Mouse (Mus musculus) stomach, postnatal 0 days (tissue): ENCODE measurements around the gene Six5. TPM values are rescaled to one million over a fixed set of nuclear protein-coding genes. Genes with fewer than 3 reads are reported as not detected.

Experiments
- ATAC-seq: fragments of 200-750 bp; cut with Nextera tagmentation; 2 replicates; pipeline ENCODE4 v1.8.0; 2017; ENCODE audit not compliant: low FRiP score, low TSS enrichment
- DNase-seq: peaks from one replicate; pipeline ENCODE4 v3.0.0-alpha.2; 2016; ENCODE audit warnings: low spot score
- H3K27ac ChIP-seq: fragments of 300-500 bp; sonication (generic); replicated peaks from 2 replicates; pipeline ENCODE4 v1.5.1; 2014; ENCODE audit warnings: mild to moderate bottlenecking, control low read depth
- H3K27me3 ChIP-seq: fragments of 300-500 bp; sonication (generic); 2 replicates; pipeline ENCODE4 v1.6.1; 2014; ENCODE audit warnings: low read length; ENCODE audit not compliant: control insufficient read depth, insufficient read depth
- H3K36me3 ChIP-seq: fragments of 300-500 bp; sonication (generic); 2 replicates; pipeline ENCODE4 v1.6.1; 2014; ENCODE audit warnings: low read length, mixed read lengths; ENCODE audit not compliant: control insufficient read depth, insufficient read depth
- H3K4me1 ChIP-seq: fragments of 300-500 bp; sonication (generic); replicated peaks from 2 replicates; pipeline ENCODE4 v1.6.1; 2014; ENCODE audit warnings: antibody characterized with exemption; ENCODE audit not compliant: control insufficient read depth, insufficient read depth
- H3K4me2 ChIP-seq: fragments of 300-500 bp; sonication (generic); replicated peaks from 2 replicates; pipeline ENCODE4 v1.6.1; 2014; ENCODE audit warnings: low read depth, mild to moderate bottlenecking, control low read depth, moderate library complexity
- H3K4me3 ChIP-seq: fragments of 300-500 bp; sonication (generic); 2 replicates; pipeline ENCODE4 v1.5.1; 2014; ENCODE audit warnings: low read depth, low read length, control low read depth
- H3K9ac ChIP-seq: fragments of 300-500 bp; sonication (generic); 2 replicates; pipeline ENCODE4 v1.6.1; 2014; ENCODE audit warnings: mild to moderate bottlenecking, low read length, control low read depth, mixed read lengths
- H3K9me3 ChIP-seq: fragments of 300-500 bp; sonication (generic); 2 replicates; pipeline ENCODE4 v1.6.1; 2016; ENCODE audit warnings: low read length; ENCODE audit not compliant: control insufficient read depth
- CTCF ChIP-seq: IDR thresholded peaks from 2 replicates; pipeline ENCODE4 v1.5.1; 2016; ENCODE audit warnings: antibody characterized with exemption, low read depth, mild to moderate bottlenecking, moderate library complexity
- EP300 ChIP-seq: optimal IDR thresholded peaks from 2 replicates; pipeline ENCODE3; 2016; ENCODE audit warnings: antibody characterized with exemption
- WGBS: fragments of 180-500 bp; shearing (Covaris S2); extraction: QIAGEN DNeasy Blood & Tissue Kit; methylation state at CpG from one replicate; pipeline ENCODE4 v1.1.7; 2014; 5-methylcytosine and 5-hydroxymethylcytosine counted together
- polyA plus RNA-seq: library from polyadenylated mRNA; unstranded; fragments of >200 nt; fragmentation: Nextera tagmentation; extraction: Ambion mirVana; gene quantifications from 2 replicates; pipeline ENCODE4 v1.2.1, GENCODE M21; 2015

Gene Six5
- polyA plus RNA-seq, 1 experiment from 2014 or later, result 6.1 TPM

- Histone ChIP-seq H3K9ac (no peak overlapping the region), H3K4me3 (no peak overlapping the region), H3K4me1 (no peaks in the 10 kb centered on the region), H3K9me3 (no peaks in the 10 kb centered on the region), H3K4me2 (no peak overlapping the region), H3K27me3 (no peaks in the 10 kb centered on the region), H3K27ac (no peak overlapping the region), H3K36me3 (no peaks in the 10 kb centered on the region)
- no peak for DNase-seq
- ATAC-seq, result no peak
- TF ChIP-seq EP300, result no peak
- TF ChIP-seq CTCF, result no peak
Measured at GRCm38 (mm10) chr7:19103741-19104140, 9.3 kb downstream of the Six5 start.

GRCm38 (mm10) chr7:19104486-19104885 is 10.1 kb downstream of the Six5 start:
- Histone ChIP-seq H3K27me3 (no peaks in the 10 kb centered on the region), H3K9me3 (no peaks in the 10 kb centered on the region), H3K4me2 (no peak overlapping the region), H3K27ac (no peak overlapping the region), H3K4me3 (no peak overlapping the region), H3K36me3 (no peaks in the 10 kb centered on the region), H3K4me1 (no peaks in the 10 kb centered on the region), H3K9ac (no peak overlapping the region)
- no peak for TF ChIP-seq EP300
- no peak for TF ChIP-seq CTCF
- no peak for ATAC-seq
- DNase-seq, result no peak
- WGBS, result 77% methylated on average over 2 of the region's 2 CpGs

GRCm38 (mm10) chr7:19107436-19107835 is 13.0 kb downstream of the Six5 start:
- Histone ChIP-seq H3K27me3 (no peaks in the 10 kb centered on the region), H3K4me3 (no peak overlapping the region), H3K27ac (no peak overlapping the region), H3K9me3 (no peaks in the 10 kb centered on the region), H3K4me2 (no peak overlapping the region), H3K9ac (no peak overlapping the region), H3K36me3 (no peaks in the 10 kb centered on the region), H3K4me1 (no peaks in the 10 kb centered on the region)
- no peak for TF ChIP-seq CTCF
- no peak for ATAC-seq
- WGBS, result 44% methylated on average over 3 of the region's 3 CpGs
- no peak for DNase-seq

- Histone ChIP-seq H3K9me3 (no peaks in the 10 kb centered on the region), H3K4me3 (no peak overlapping the region), H3K4me2 (no peak overlapping the region), H3K9ac (no peak overlapping the region), H3K27me3 (no peaks in the 10 kb centered on the region), H3K27ac (no peak overlapping the region), H3K36me3 (no peaks in the 10 kb centered on the region), H3K4me1 (no peaks in the 10 kb centered on the region)
- 0 out of 2 replicates have a peak, but pooled peaks have one; percentile 19 for ATAC-seq
- DNase-seq, result no peak
- 90% methylated on average over 1 of the region's 1 CpGs for WGBS
- TF ChIP-seq EP300 (no peak), CTCF (no peak)
Measured at GRCm38 (mm10) chr7:19109565-19109964, 15.2 kb downstream of the Six5 start.

- Histone ChIP-seq H3K36me3 (no peaks in the 10 kb centered on the region), H3K4me1 (no peaks in the 10 kb centered on the region; the same call in 1 of the 2 replicates), H3K4me2 (peak within 1 kb of the TSS; percentile 18), H3K4me3 (0 out of 2 replicates have a peak within 1 kb of the TSS, but pooled peaks have one; percentile 11), H3K9ac (no peak within 1 kb of the TSS), H3K27me3 (no peaks in the 10 kb centered on the region), H3K27ac (no peak within 1 kb of the TSS), H3K9me3 (no peaks in the 10 kb centered on the region)
- ATAC-seq (peak; percentile 45), DNase-seq (peak; percentile 81)
- WGBS, result 23% methylated on average over 61 of the region's 64 CpGs
- no peak for TF ChIP-seq EP300
- peak; percentile 54 for TF ChIP-seq CTCF
Measured at GRCm38 (mm10) chr7:19118028-19118771, 23.8 kb downstream of the Six5 start, which contains the start of gene Gm4969. Gene Gm4969, minus strand, starts transcription at chr7:19118368.

GRCm38 (mm10) chr7:19119083-19119482 is 24.7 kb downstream of the Six5 start:
- DNase-seq, result no peak
- WGBS, result 90% methylated on average over 8 of the region's 8 CpGs
- Histone ChIP-seq H3K27ac (no peak overlapping the region), H3K27me3 (no peaks in the 10 kb centered on the region), H3K4me2 (no peak overlapping the region), H3K4me3 (no peak overlapping the region), H3K4me1 (no peaks in the 10 kb centered on the region; the same call in 1 of the 2 replicates), H3K9ac (no peak overlapping the region), H3K36me3 (no peaks in the 10 kb centered on the region), H3K9me3 (no peaks in the 10 kb centered on the region)
- peak; percentile 20 for ATAC-seq
- no peak for TF ChIP-seq EP300
- TF ChIP-seq CTCF, result no peak
